Mouse (Mus musculus) liver, embryonic 14.5 days (tissue): ENCODE results near the gene Cela1.

Experiments
- CTCF ChIP-seq: IDR thresholded peaks from 2 replicates; pipeline ENCODE4 v1.5.1; 2016; ENCODE audit warnings: antibody characterized with exemption, low read depth, control low read depth
- EP300 ChIP-seq: IDR thresholded peaks from 2 replicates; pipeline ENCODE4 v1.6.1; 2016; ENCODE audit warnings: antibody characterized with exemption, low read depth

GRCm38 (mm10) chr15:100678581-100678980 is 9.1 kb downstream of the Cela1 start:
- TF ChIP-seq CTCF (no peak), EP300 (no peak)
